In genomic region chr11:53958984-53959383, GRCm38 (mm10) we compare ENCODE assay signal across 10 mouse cellular contexts. TPM values are rescaled to one million over a fixed set of nuclear protein-coding genes. Genes with fewer than 3 reads are reported as not detected.
DNase-seq lines count a peak whose midpoint lies in the region; ATAC-seq and TF ChIP-seq lines count a peak whose summit lies in the region.
"Had no signal": no experiment of that assay in that cellular context is flagged by ENCODE, and none has a peak within 500 bp of the region (broad histone marks: within the 10 kb centered on the region; RNA-seq: fewer than 3 reads in every experiment).

No protein-coding gene starts in this region.

- H3K36me3 ChIP-seq in intestine, embryonic 16.5 days (ENCODE audit: control insufficient read depth, insufficient read depth, low read length) = no peaks in the 10 kb centered on the region
- H3K36me3 ChIP-seq in thymus, adult 2 months (ENCODE audit: control insufficient read depth, insufficient read depth, low read length) = no peaks in the 10 kb centered on the region
- H3K36me3 ChIP-seq: midbrain, embryonic 12.5 days had no signal

- peak; percentile 22; the same call in 1 of the 2 replicates for TF ChIP-seq CTCF in left cerebral cortex, adult 2 months (IDR thresholded peaks at IDR 0.05)
- TF ChIP-seq CTCF in thymus, adult 2 months (IDR thresholded peaks at IDR 0.05; ENCODE audit: borderline replicate concordance, control insufficient read depth, extremely low read depth, insufficient read depth, low read length, poor library complexity) = no peak

- H3K27me3 ChIP-seq in intestine, embryonic 16.5 days (replicated peaks; ENCODE audit: control insufficient read depth, insufficient read depth, low read length) = no peaks in the 10 kb centered on the region
- H3K27me3 ChIP-seq in thymus, adult 2 months (ENCODE audit: control insufficient read depth, insufficient read depth, low read length) = no peaks in the 10 kb centered on the region
- H3K27me3 ChIP-seq: midbrain, embryonic 12.5 days had no signal

- no peak overlapping the region for H3K4me2 ChIP-seq in intestine, embryonic 16.5 days (ENCODE audit: low read depth, low read length)
- H3K4me2 ChIP-seq: midbrain, embryonic 12.5 days had no signal

- DNase-seq in left cerebral cortex, adult 2 months (ENCODE audit: extremely low spot score in 1 of 2, low spot score in 2 of 2) = no peak
- no peak for DNase-seq in left cerebral cortex, adult 18-20 months (ENCODE audit: low spot score in 2 of 2)
- peak; percentile 27 for DNase-seq in 416B (ENCODE audit: low read depth)
- DNase-seq in ES-CJ7 (ENCODE audit: low read depth, low spot score) = peak; percentile 40
- DNase-seq in thymus, adult 18-20 months = no peak
- DNase-seq in neural tube, embryonic 10.5 days (ENCODE audit: extremely low spot score, low spot score) = no peak
- no peak for DNase-seq in thymus, adult 2 months
- DNase-seq: heart, adult 18-20 months had no signal

- no peaks in the 10 kb centered on the region for H3K9me3 ChIP-seq in intestine, embryonic 16.5 days (ENCODE audit: control insufficient read depth, low read length)
- H3K9me3 ChIP-seq: midbrain, embryonic 12.5 days had no signal

- ATAC-seq in intestine, embryonic 16.5 days = peak; percentile 40; the same call in 1 of the 2 replicates

- TF ChIP-seq POLR2A in thymus, adult 2 months (IDR thresholded peaks at IDR 0.05; ENCODE audit: control insufficient read depth, extremely low read depth, insufficient read depth, low read length, poor library complexity) = no peak

- H3K4me3 ChIP-seq in left cerebral cortex, adult 2 months = no peak overlapping the region
- H3K4me3 ChIP-seq in intestine, embryonic 16.5 days (ENCODE audit: low read length) = no peak overlapping the region
- no peak overlapping the region for H3K4me3 ChIP-seq in thymus, adult 2 months (ENCODE audit: control insufficient read depth, insufficient read depth, low read length)
- H3K4me3 ChIP-seq: midbrain, embryonic 12.5 days had no signal

- WGBS in intestine, embryonic 16.5 days = 39% methylated on average over 3 of the region's 3 CpGs
- 79% methylated on average over 3 of the region's 3 CpGs for WGBS in thymus, adult 2 months

- H3K4me1 ChIP-seq in intestine, embryonic 16.5 days (ENCODE audit: control insufficient read depth, insufficient read depth, low read length) = no peaks in the 10 kb centered on the region
- no peaks in the 10 kb centered on the region for H3K4me1 ChIP-seq in thymus, adult 2 months (replicated peaks; ENCODE audit: control insufficient read depth, insufficient read depth, low read length)
- H3K4me1 ChIP-seq: midbrain, embryonic 12.5 days had no signal

- H3K27ac ChIP-seq in left cerebral cortex, adult 2 months = no peak overlapping the region
- no peak overlapping the region for H3K27ac ChIP-seq in intestine, embryonic 16.5 days (ENCODE audit: low read length)
- H3K27ac ChIP-seq in thymus, adult 2 months (ENCODE audit: control insufficient read depth, insufficient read depth, low read length) = no peak overlapping the region
- H3K27ac ChIP-seq: midbrain, embryonic 12.5 days had no signal

- intact Hi-C loops in left cerebral cortex, adult 2 months (cut with DNase I) = no loop called here

- H3K9ac ChIP-seq in intestine, embryonic 16.5 days (ENCODE audit: low read depth, low read length) = no peak overlapping the region
- H3K9ac ChIP-seq: midbrain, embryonic 12.5 days had no signal

RNA-seq across cellular contexts. Expression of gene Slc22a21, which starts 21.1 kb away (rescaled TPM):
- 1 to 10 TPM; 1.3 TPM for total RNA-seq in left cerebral cortex, adult 2 months (2021)
- total RNA-seq in left cerebral cortex, adult 18-20 months (2021) = 1 to 10 TPM; 1.1 to 1.4 TPM
- 6.1 and 7.1 TPM in 2 replicates for polyA plus RNA-seq in intestine, embryonic 16.5 days (2015; fragmentation: Nextera tagmentation; extraction: Ambion mirVana)
- polyA plus RNA-seq in thymus, adult 2 months (2012; rRNA removed) = 0.87 and 1.3 TPM in 2 replicates

Comparison
In these comparisons a context has a peak if more than half of its experiments do, and no peak if none do; other contexts are left out.
1. DNase-seq: peak in 416B (single experiment) and ES-CJ7 (single experiment); none in left cerebral cortex, adult 2 months (0 of 2), left cerebral cortex, adult 18-20 months (0 of 2), thymus, adult 18-20 months (0 of 2), neural tube, embryonic 10.5 days (single experiment) and thymus, adult 2 months (single experiment).